11 mouse cellular contexts compared by ENCODE assay signal in genomic region chr16:18394056-18394455, GRCm38 (mm10). TPM values are rescaled to one million over a fixed set of nuclear protein-coding genes. Genes with fewer than 3 reads are reported as not detected.
DNase-seq lines count a peak whose midpoint lies in the region; ATAC-seq lines count a peak whose summit lies in the region.
"Had no signal": no experiment of that assay in that cellular context is flagged by ENCODE, and none has a peak within 500 bp of the region (broad histone marks: within the 10 kb centered on the region; RNA-seq: fewer than 3 reads in every experiment).

No protein-coding gene starts in this region.

- peaks cover 23% of the 10 kb centered on the region for H3K36me3 ChIP-seq in heart, embryonic 14.5 days (ENCODE audit: control insufficient read depth, insufficient read depth, low read length)
- H3K36me3 ChIP-seq in embryonic facial prominence, embryonic 11.5 days (replicated peaks; ENCODE audit: control insufficient read depth, insufficient read depth, low read depth, low read length): peaks cover 8% of the 10 kb centered on the region
- H3K36me3 ChIP-seq in hindbrain, embryonic 13.5 days: peaks cover 40% of the 10 kb centered on the region
- H3K36me3 ChIP-seq in midbrain, embryonic 14.5 days (ENCODE audit: control insufficient read depth, insufficient read depth, low read length): peaks cover 25% of the 10 kb centered on the region

- H3K27ac ChIP-seq in heart, embryonic 14.5 days (replicated peaks in 1 of 2; ENCODE audit: control insufficient read depth in 1 of 2, insufficient read depth in 1 of 2, low read depth in 2 of 2, low read length in 2 of 2): peak overlapping the region; percentile 68 to 91
- no peak overlapping the region for H3K27ac ChIP-seq in embryonic facial prominence, embryonic 11.5 days (replicated peaks; ENCODE audit: low read depth, low read length)
- peak overlapping the region; percentile 91 for H3K27ac ChIP-seq in hindbrain, embryonic 13.5 days
- H3K27ac ChIP-seq in midbrain, embryonic 14.5 days (replicated peaks; ENCODE audit: low read depth, low read length): peak overlapping the region; percentile 91

- H3K4me1 ChIP-seq in heart, embryonic 14.5 days (ENCODE audit: control insufficient read depth in 2 of 2, insufficient read depth in 2 of 2, low read length in 2 of 2): peaks cover 32 to 44% of the 10 kb centered on the region in 2 experiments
- peaks cover 9% of the 10 kb centered on the region for H3K4me1 ChIP-seq in embryonic facial prominence, embryonic 11.5 days (ENCODE audit: control insufficient read depth, insufficient read depth, low read length)
- peaks cover 66% of the 10 kb centered on the region for H3K4me1 ChIP-seq in hindbrain, embryonic 13.5 days (replicated peaks)
- peaks cover 42% of the 10 kb centered on the region for H3K4me1 ChIP-seq in midbrain, embryonic 14.5 days (ENCODE audit: control insufficient read depth, insufficient read depth, low read length)

- intact Hi-C loops in heart, postnatal 36 days (cut with DNase I): loop anchor here (5.0 kb wide), 1 partner anchor 47 kb away; the partner anchor contains the start of genes Arvcf and Tango2
- intact Hi-C loops in left cerebral cortex, postnatal 14 days (cut with DNase I): loop anchor here (5.0 kb wide), 1 partner anchor 42 kb away; no protein-coding TSS in a partner anchor

- peak overlapping the region; percentile 99 for H3K4me2 ChIP-seq in heart, embryonic 14.5 days (ENCODE audit: low read length)
- H3K4me2 ChIP-seq in embryonic facial prominence, embryonic 11.5 days (ENCODE audit: low read depth, low read length): peak overlapping the region; percentile 96; the same call in 1 of the 2 replicates
- peak overlapping the region; percentile 88 for H3K4me2 ChIP-seq in hindbrain, embryonic 13.5 days
- H3K4me2 ChIP-seq in midbrain, embryonic 14.5 days (ENCODE audit: low read length): peak overlapping the region; percentile 89

- no peaks in the 10 kb centered on the region for H3K27me3 ChIP-seq in heart, embryonic 14.5 days (ENCODE audit: control insufficient read depth, insufficient read depth, low read length)
- H3K27me3 ChIP-seq in embryonic facial prominence, embryonic 11.5 days (ENCODE audit: control insufficient read depth, insufficient read depth, low read length): no peaks in the 10 kb centered on the region
- H3K27me3 ChIP-seq in hindbrain, embryonic 13.5 days: 0 out of 2 replicates have a peak, but pooled peaks cover 3% of the 10 kb centered on the region
- H3K27me3 ChIP-seq in midbrain, embryonic 14.5 days (ENCODE audit: control insufficient read depth, insufficient read depth, low read length): no peaks in the 10 kb centered on the region

- ATAC-seq in heart, embryonic 14.5 days (ENCODE audit: insufficient number of reproducible peaks, insufficient read depth, low FRiP score, low read depth): no peak
- no peak for ATAC-seq in embryonic facial prominence, embryonic 11.5 days (replicated peaks; ENCODE audit: insufficient number of reproducible peaks, low FRiP score, low TSS enrichment, low read depth)
- ATAC-seq in hindbrain, embryonic 13.5 days (ENCODE audit: low FRiP score): no peak
- ATAC-seq in midbrain, embryonic 14.5 days (ENCODE audit: low FRiP score, low TSS enrichment): no peak
- no peak for ATAC-seq in inflammation-experienced regulatory T-cells, adult 6 months

- H3K9me3 ChIP-seq in heart, embryonic 14.5 days (ENCODE audit: control insufficient read depth, low read length): no peaks in the 10 kb centered on the region
- H3K9me3 ChIP-seq in embryonic facial prominence, embryonic 11.5 days (replicated peaks; ENCODE audit: control insufficient read depth, low read length): no peaks in the 10 kb centered on the region
- no peaks in the 10 kb centered on the region for H3K9me3 ChIP-seq in hindbrain, embryonic 13.5 days
- H3K9me3 ChIP-seq in midbrain, embryonic 14.5 days (ENCODE audit: control insufficient read depth, low read length): no peaks in the 10 kb centered on the region

- DNase-seq in heart, postnatal 36 days: no peak
- no peak for DNase-seq in embryonic facial prominence, embryonic 11.5 days (ENCODE audit: low spot score)
- DNase-seq in midbrain, embryonic 14.5 days: no peak
- DNase-seq in left cerebral cortex, postnatal 14 days (ENCODE audit: low spot score in 2 of 2): no peak
- DNase-seq in thymus, postnatal 0 days (ENCODE audit: low spot score): no peak
- DNase-seq: adrenal gland, adult 2 months; cerebellum, postnatal 36 days; gastrocnemius, postnatal 14 days had no signal

- peak overlapping the region in 1 of 2 experiments; percentile 71; a peak in 2 of 4 replicates for H3K4me3 ChIP-seq in heart, embryonic 14.5 days (ENCODE audit: control insufficient read depth in 1 of 2, insufficient read depth in 1 of 2, low read depth in 1 of 2, low read length in 2 of 2)
- H3K4me3 ChIP-seq in embryonic facial prominence, embryonic 11.5 days (ENCODE audit: low read depth, low read length): no peak overlapping the region
- peak overlapping the region; percentile 64 for H3K4me3 ChIP-seq in hindbrain, embryonic 13.5 days
- H3K4me3 ChIP-seq in midbrain, embryonic 14.5 days (replicated peaks; ENCODE audit: low read depth, low read length): peak overlapping the region; percentile 75

- H3K9ac ChIP-seq in heart, embryonic 14.5 days (ENCODE audit: low read length): peak overlapping the region; percentile 92
- no peak overlapping the region; the same call in 1 of the 2 replicates for H3K9ac ChIP-seq in embryonic facial prominence, embryonic 11.5 days (replicated peaks; ENCODE audit: low read length)
- peak overlapping the region; percentile 92 for H3K9ac ChIP-seq in hindbrain, embryonic 13.5 days
- 0 out of 2 replicates have a peak overlapping the region, but pooled peaks have one; percentile 90 for H3K9ac ChIP-seq in midbrain, embryonic 14.5 days (replicated peaks; ENCODE audit: low read length)

- 59% methylated on average over 3 of the region's 3 CpGs for WGBS in heart, embryonic 14.5 days
- 82% methylated on average over 3 of the region's 3 CpGs for WGBS in embryonic facial prominence, embryonic 11.5 days
- 63% methylated on average over 3 of the region's 3 CpGs for WGBS in hindbrain, embryonic 13.5 days
- 56% methylated on average over 3 of the region's 3 CpGs for WGBS in midbrain, embryonic 14.5 days

RNA-seq across cellular contexts. Expression of gene Txnrd2, which starts 32.1 kb away (rescaled TPM):
- polyA plus RNA-seq in heart, embryonic 14.5 days (2014; fragmentation: Nextera tagmentation; extraction: Ambion mirVana): 34.0 and 34.7 TPM in 2 replicates
- 10 to 100 TPM; 41.0 to 42.8 TPM for total RNA-seq in heart, postnatal 36 days (2021)
- polyA plus RNA-seq in embryonic facial prominence, embryonic 11.5 days (2014; fragmentation: Nextera tagmentation; extraction: Ambion mirVana): 15.8 and 15.9 TPM in 2 replicates
- polyA plus RNA-seq in hindbrain, embryonic 13.5 days (2015; fragmentation: Nextera tagmentation; extraction: Ambion mirVana): 26.1 and 27.0 TPM in 2 replicates
- 24.9 and 28.7 TPM in 2 replicates for polyA plus RNA-seq in midbrain, embryonic 14.5 days (2014; fragmentation: Nextera tagmentation; extraction: Ambion mirVana)
- total RNA-seq in left cerebral cortex, postnatal 14 days (2021): 10 to 100 TPM; 18.9 to 25.2 TPM
- polyA plus RNA-seq in thymus, postnatal 0 days (2015; fragmentation: Nextera tagmentation; extraction: Ambion mirVana): 11.3 and 12.3 TPM in 2 replicates
- polyA plus RNA-seq in inflammation-experienced regulatory T-cells, adult 6 months (2017; shearing (Covaris generic)): 10 to 100 TPM; 15.9 to 21.2 (median 20.4) TPM

RNA-seq across cellular contexts. Expression of gene Comt, which starts 32.6 kb away (rescaled TPM):
- polyA plus RNA-seq in heart, embryonic 14.5 days (2014; fragmentation: Nextera tagmentation; extraction: Ambion mirVana): 110 and 112 TPM in 2 replicates
- total RNA-seq in heart, postnatal 36 days (2021): 100 to 1,000 TPM; 130 to 150 TPM
- 47.4 and 49.3 TPM in 2 replicates for polyA plus RNA-seq in embryonic facial prominence, embryonic 11.5 days (2014; fragmentation: Nextera tagmentation; extraction: Ambion mirVana)
- polyA plus RNA-seq in hindbrain, embryonic 13.5 days (2015; fragmentation: Nextera tagmentation; extraction: Ambion mirVana): 85.9 and 88.5 TPM in 2 replicates
- polyA plus RNA-seq in midbrain, embryonic 14.5 days (2014; fragmentation: Nextera tagmentation; extraction: Ambion mirVana): 79.9 and 81.3 TPM in 2 replicates
- 10 to 100 TPM; 74.2 to 80.8 TPM for total RNA-seq in left cerebral cortex, postnatal 14 days (2021)
- polyA plus RNA-seq in thymus, postnatal 0 days (2015; fragmentation: Nextera tagmentation; extraction: Ambion mirVana): 73.8 and 83.6 TPM in 2 replicates
- polyA plus RNA-seq in inflammation-experienced regulatory T-cells, adult 6 months (2017; shearing (Covaris generic)): 10 to 100 TPM; 51.4 to 56.7 (median 52.3) TPM

RNA-seq across cellular contexts. Expression of gene Arvcf, which starts 46.1 kb away (rescaled TPM):
- polyA plus RNA-seq in heart, embryonic 14.5 days (2014; fragmentation: Nextera tagmentation; extraction: Ambion mirVana): 31.8 and 32.3 TPM in 2 replicates
- total RNA-seq in heart, postnatal 36 days (2021): 10 to 100 TPM; 21.1 to 25.6 TPM
- 26.6 and 28.1 TPM in 2 replicates for polyA plus RNA-seq in embryonic facial prominence, embryonic 11.5 days (2014; fragmentation: Nextera tagmentation; extraction: Ambion mirVana)
- polyA plus RNA-seq in hindbrain, embryonic 13.5 days (2015; fragmentation: Nextera tagmentation; extraction: Ambion mirVana): 81.1 and 88.9 TPM in 2 replicates
- 70.2 and 70.4 TPM in 2 replicates for polyA plus RNA-seq in midbrain, embryonic 14.5 days (2014; fragmentation: Nextera tagmentation; extraction: Ambion mirVana)
- 10 to 100 TPM; 41.4 to 42.3 TPM for total RNA-seq in left cerebral cortex, postnatal 14 days (2021)
- 31.2 and 40.0 TPM in 2 replicates for polyA plus RNA-seq in thymus, postnatal 0 days (2015; fragmentation: Nextera tagmentation; extraction: Ambion mirVana)
- polyA plus RNA-seq in inflammation-experienced regulatory T-cells, adult 6 months (2017; shearing (Covaris generic)): 1 to 10 TPM in 1 of 3 experiments, under 1 TPM in 2; 0.52 to 1.0 (median 0.66) TPM

RNA-seq across cellular contexts. Expression of gene Tango2, which starts 46.2 kb away (rescaled TPM):
- 65.0 and 67.9 TPM in 2 replicates for polyA plus RNA-seq in heart, embryonic 14.5 days (2014; fragmentation: Nextera tagmentation; extraction: Ambion mirVana)
- 100 to 1,000 TPM; 152 to 177 TPM for total RNA-seq in heart, postnatal 36 days (2021)
- 20.4 and 27.9 TPM in 2 replicates for polyA plus RNA-seq in embryonic facial prominence, embryonic 11.5 days (2014; fragmentation: Nextera tagmentation; extraction: Ambion mirVana)
- polyA plus RNA-seq in hindbrain, embryonic 13.5 days (2015; fragmentation: Nextera tagmentation; extraction: Ambion mirVana): 76.0 and 79.8 TPM in 2 replicates
- polyA plus RNA-seq in midbrain, embryonic 14.5 days (2014; fragmentation: Nextera tagmentation; extraction: Ambion mirVana): 70.0 TPM in 2 replicates
- 100 to 1,000 TPM; 122 to 135 TPM for total RNA-seq in left cerebral cortex, postnatal 14 days (2021)
- 37.1 and 41.2 TPM in 2 replicates for polyA plus RNA-seq in thymus, postnatal 0 days (2015; fragmentation: Nextera tagmentation; extraction: Ambion mirVana)
- polyA plus RNA-seq in inflammation-experienced regulatory T-cells, adult 6 months (2017; shearing (Covaris generic)): 10 to 100 TPM; 48.6 to 81.2 (median 70.2) TPM

Comparison
In these comparisons a context has a peak if more than half of its experiments do, and no peak if none do; other contexts are left out.
1. RNA of gene Arvcf, which starts 46.1 kb away (polyA plus RNA-seq): 81.1 to 88.9 TPM in hindbrain, embryonic 13.5 days, 70.2 to 70.4 TPM in midbrain, embryonic 14.5 days, 31.2 to 40.0 TPM in thymus, postnatal 0 days, 31.8 to 32.3 TPM in heart, embryonic 14.5 days and 26.6 to 28.1 TPM in embryonic facial prominence, embryonic 11.5 days; 0.52 to 1.0 TPM in inflammation-experienced regulatory T-cells, adult 6 months; every median in the first group is over 10 times any median in the second.
2. Peak in every context shown above with its lines, with median percentiles within 50 percentile points of each other: H3K4me2 ChIP-seq.